Mouse (Mus musculus): ENCODE data around the gene Gm17027.
"Not testable (repeated sequence)": the region's sequence is repeated elsewhere in the genome, so short reads cannot be mapped to it uniquely, and the experiment has no call there.

The Gm17027 gene

DNA sequence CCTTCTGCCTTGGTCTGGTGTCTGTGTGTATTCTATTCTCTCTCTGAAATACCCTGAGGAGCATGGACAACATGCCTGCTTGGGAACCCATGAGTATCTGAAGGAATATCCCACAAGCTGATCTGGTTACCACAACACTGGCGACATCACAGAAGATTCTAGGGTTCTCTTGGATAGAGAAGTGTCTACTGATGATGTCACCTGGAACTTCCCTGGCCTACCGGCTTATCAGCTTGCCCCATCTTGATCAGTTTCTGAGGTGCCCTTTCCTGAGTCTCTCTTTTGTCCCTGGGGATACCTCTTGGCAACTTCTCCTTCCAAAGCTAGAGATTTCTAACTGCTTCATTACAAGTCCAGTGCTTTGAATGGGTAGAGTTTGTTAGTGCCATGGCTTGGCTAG is at the start of gene Gm17027:
Gm17027 (minus strand) TSS at position 101 of the 400 bp plus-strand sequence.
- not testable (repeated sequence) for DNase-seq (ENCODE audit: low read depth, low spot score)

DNA sequence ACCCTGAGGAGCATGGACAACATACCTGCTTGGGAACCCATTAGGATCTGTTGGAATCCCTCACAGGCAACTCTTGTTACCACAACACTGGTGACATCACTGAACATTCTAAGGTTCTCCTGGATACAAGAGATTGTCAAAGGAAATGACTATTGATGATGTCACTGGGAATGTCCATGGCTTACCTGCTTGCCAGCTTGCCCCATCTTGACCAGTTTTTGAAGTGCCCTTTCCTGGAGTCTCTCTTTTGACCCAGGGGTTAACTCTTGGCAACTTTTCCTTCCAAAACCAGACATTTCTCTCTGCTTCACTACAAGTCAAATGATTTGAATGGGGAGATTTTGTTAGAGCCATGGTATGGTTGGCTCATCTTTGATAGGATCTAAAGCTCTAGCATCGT is 28.3 kb upstream of the Gm17027 start, which contains the start of gene Gm3573:
Gm3573 (minus strand) TSS at position 101 of the 400 bp plus-strand sequence.
- DNase-seq (ENCODE audit: low read depth, low spot score): not testable (repeated sequence)

DNA sequence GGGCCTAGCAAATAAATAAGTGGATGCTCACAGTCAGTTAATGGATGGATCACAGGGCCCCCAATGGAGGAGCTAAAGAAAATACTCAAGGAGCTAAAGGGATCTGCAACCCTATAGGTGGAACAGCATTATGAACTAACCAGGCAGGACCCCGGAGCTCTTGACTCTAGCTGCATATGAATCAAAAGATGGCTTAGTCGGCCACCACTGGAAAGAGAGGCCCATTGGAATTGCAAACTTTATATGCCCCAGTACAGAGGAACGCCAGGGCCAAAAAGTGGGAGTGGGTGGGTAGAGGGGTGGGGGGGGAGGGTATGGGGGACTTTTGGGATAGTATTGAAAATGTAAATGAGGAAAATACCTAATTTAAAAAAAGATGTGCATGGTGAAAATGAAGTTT is 21.5 kb upstream of the Gm17027 start:
- not testable (repeated sequence) for DNase-seq (ENCODE audit: low read depth, low spot score)

DNA sequence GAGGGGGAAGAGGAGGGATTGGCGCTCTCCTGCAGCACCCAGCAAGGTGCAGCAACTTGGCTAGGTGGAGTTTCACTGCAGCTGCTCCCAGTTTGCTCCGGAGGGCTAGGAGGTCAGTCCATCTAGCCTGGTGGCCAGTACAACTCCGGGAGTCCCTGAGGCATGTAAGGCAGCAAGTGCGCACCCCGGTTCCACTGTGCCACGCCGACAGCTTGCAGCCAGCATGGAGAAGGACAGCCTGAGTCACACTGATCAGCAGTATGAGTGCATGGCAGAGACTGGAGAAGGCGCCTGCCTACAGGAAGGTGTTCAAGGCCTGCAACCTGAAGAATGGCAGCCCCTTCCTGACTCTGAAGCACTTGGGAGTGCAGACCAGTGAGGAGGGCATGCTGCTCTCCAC is 27.9 kb downstream of the Gm17027 start:
- DNase-seq (ENCODE audit: low read depth, low spot score): not testable (repeated sequence)

DNA sequence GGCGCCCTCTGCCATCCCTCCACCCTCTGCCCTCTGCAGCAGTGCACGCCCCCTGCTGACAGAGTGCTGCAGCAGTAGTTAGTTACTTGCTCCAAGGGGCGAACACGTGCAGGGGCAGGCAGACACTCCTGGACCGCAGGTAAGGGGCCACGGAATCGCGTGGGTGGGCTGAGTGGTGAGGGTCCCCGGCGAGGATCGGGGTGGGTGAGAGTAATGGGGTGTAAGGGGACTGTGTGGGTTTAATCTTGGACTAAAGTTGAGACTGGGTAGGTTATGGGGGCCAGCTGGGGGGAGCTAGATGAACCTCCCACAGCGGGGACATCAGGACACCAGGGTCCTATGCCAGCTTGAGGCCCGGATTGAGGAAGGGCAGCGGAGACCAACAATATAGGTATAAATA is 28.6 kb downstream of the Gm17027 start:
- not testable (repeated sequence) for DNase-seq (ENCODE audit: low read depth, low spot score)

DNA sequence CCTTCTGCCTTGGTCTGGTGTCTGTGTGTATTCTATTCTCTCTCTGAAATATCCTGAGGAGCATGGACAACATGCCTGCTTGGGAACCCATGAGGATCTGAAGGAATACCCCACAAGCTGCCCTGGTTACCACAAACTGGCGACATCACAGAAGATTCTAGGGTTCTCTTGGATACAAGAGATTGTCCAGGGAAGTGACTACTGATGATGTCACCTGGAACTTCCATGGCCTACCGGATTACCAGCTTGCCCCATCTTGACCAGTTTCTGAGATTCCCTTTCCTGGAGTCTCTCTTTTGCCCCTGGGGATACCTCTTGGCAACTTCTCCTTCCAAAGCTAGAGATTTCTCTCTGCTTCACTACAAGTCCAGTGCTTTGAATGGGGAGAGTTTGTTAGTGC is 45.2 kb downstream of the Gm17027 start, which contains the start of gene Gm7951:
Gm7951 (minus strand) TSS at position 101 of the 400 bp plus-strand sequence.
- DNase-seq (ENCODE audit: low read depth, low spot score): not testable (repeated sequence)

Data from CD4-positive, CD25-positive, alpha-beta regulatory T cell, adult 2 months (primary cell).